Mouse (Mus musculus) intestine, embryonic 15.5 days (tissue): Measurements from ENCODE around the gene Tarm1. TPM values are rescaled to one million over a fixed set of nuclear protein-coding genes. Genes with fewer than 3 reads are reported as not detected.

Experiments used
- polyA plus RNA-seq: library from polyadenylated mRNA; unstranded; fragments of >200 nt; fragmentation: Nextera tagmentation; extraction: Ambion mirVana; gene quantifications from 2 replicates; pipeline ENCODE4 v1.2.1, GENCODE M21; 2015

Gene Tarm1
- polyA plus RNA-seq, 1 experiment from 2014 or later: 0.16 TPM

Other genes starting within 250 kb of the Tarm1 start
- gene Myadm, start 213.5 kb downstream of the Tarm1 start, polyA plus RNA-seq: 131 and 135 TPM in 2 replicates
- gene Prkcg, start 213.4 kb downstream of the Tarm1 start, polyA plus RNA-seq: 0.27 and 0.45 TPM in 2 replicates
- 1.2 and 1.8 TPM in 2 replicates for gene Cacng7, start 169.7 kb downstream of the Tarm1 start, polyA plus RNA-seq
- 2.0 and 2.2 TPM in 2 replicates for gene Cacng8, start 111.9 kb downstream of the Tarm1 start, polyA plus RNA-seq
- gene Cacng6, start 78.4 kb downstream of the Tarm1 start, polyA plus RNA-seq: 0.33 TPM in 1 of 2 replicates, not detected in the other
- gene Oscar, start 113.5 kb upstream of the Tarm1 start, polyA plus RNA-seq: 0.08 and 0.09 TPM in 2 replicates
- gene Ndufa3, start 114.7 kb upstream of the Tarm1 start, polyA plus RNA-seq: 486 and 556 TPM in 2 replicates
- 19.7 and 23.1 TPM in 2 replicates for gene Tfpt, start 127.3 kb upstream of the Tarm1 start, polyA plus RNA-seq
- 85.7 and 90.1 TPM in 2 replicates for gene Prpf31, start 127.4 kb upstream of the Tarm1 start, polyA plus RNA-seq
- gene Cnot3, start 142.6 kb upstream of the Tarm1 start, polyA plus RNA-seq: 43.7 and 47.1 TPM in 2 replicates
- 19.5 and 20.2 TPM in 2 replicates for gene Leng1, start 163.2 kb upstream of the Tarm1 start, polyA plus RNA-seq
- gene Tmc4, start 174.9 kb upstream of the Tarm1 start, polyA plus RNA-seq: 73.4 and 82.6 TPM in 2 replicates
- gene Tsen34, start 190.2 kb upstream of the Tarm1 start, polyA plus RNA-seq: 230 and 235 TPM in 2 replicates
- 55.3 and 57.2 TPM in 2 replicates for gene Mboat7, start 190.9 kb upstream of the Tarm1 start, polyA plus RNA-seq
- gene Rps9, start 201.4 kb upstream of the Tarm1 start, polyA plus RNA-seq: 1,501 and 1,565 TPM in 2 replicates
- 1.0 and 1.1 TPM in 2 replicates for gene Pirb, start 217.8 kb upstream of the Tarm1 start, polyA plus RNA-seq